Mouse (Mus musculus): ENCODE results near the gene Aimp1. TPM values are rescaled to one million over a fixed set of nuclear protein-coding genes. Genes with fewer than 3 reads are reported as not detected.

Gene Aimp1
- polyA plus RNA-seq, 1 experiment from 2014 or later, result 70.2 TPM

GRCm38 (mm10) chr3:132629601-132630239, 54.5 kb downstream of the Aimp1 start, which contains the start of gene Gimd1:
Gimd1 (plus strand) TSS chr3:132629820.
- H3K27ac ChIP-seq (ENCODE audit: low read length), result no peak within 1 kb of the TSS
- H3K27me3 ChIP-seq (ENCODE audit: control insufficient read depth, insufficient read depth, low read length), result no peaks in the 10 kb centered on the region
- no peaks in the 10 kb centered on the region for H3K36me3 ChIP-seq (ENCODE audit: control insufficient read depth, insufficient read depth, low read length)
- H3K4me3 ChIP-seq (replicated peaks; ENCODE audit: low read length), result no peak within 1 kb of the TSS
- no peaks in the 10 kb centered on the region for H3K9me3 ChIP-seq (replicated peaks; ENCODE audit: control insufficient read depth, low read length)
- H3K4me1 ChIP-seq (ENCODE audit: control insufficient read depth, insufficient read depth, low read length), result no peaks in the 10 kb centered on the region; the same call in 1 of the 2 replicates
- 75% methylated on average over 11 of the region's 11 CpGs for WGBS
- H3K4me2 ChIP-seq (ENCODE audit: low read depth, low read length), result no peak within 1 kb of the TSS
- no peak within 1 kb of the TSS for H3K9ac ChIP-seq (ENCODE audit: low read length)
- ATAC-seq (ENCODE audit: insufficient read depth, low FRiP score), result no peak

- WGBS, result 24% methylated on average over 8 of the region's 8 CpGs
Observed at GRCm38 (mm10) chr3:132628741-132629140, 55.4 kb downstream of the Aimp1 start.

More at GRCm38 (mm10) chr3:132628741-132629140, 55.4 kb downstream of the Aimp1 start:
- H3K4me2 ChIP-seq (ENCODE audit: low read depth, low read length), result no peak overlapping the region
- H3K4me1 ChIP-seq (ENCODE audit: control insufficient read depth, insufficient read depth, low read length), result no peaks in the 10 kb centered on the region; the same call in 1 of the 2 replicates
- no peak overlapping the region for H3K9ac ChIP-seq (ENCODE audit: low read length)
- ATAC-seq (ENCODE audit: insufficient read depth, low FRiP score), result no peak
- no peaks in the 10 kb centered on the region for H3K27me3 ChIP-seq (ENCODE audit: control insufficient read depth, insufficient read depth, low read length)
- no peaks in the 10 kb centered on the region for H3K9me3 ChIP-seq (replicated peaks; ENCODE audit: control insufficient read depth, low read length)
- no peak overlapping the region for H3K4me3 ChIP-seq (replicated peaks; ENCODE audit: low read length)
- no peak overlapping the region for H3K27ac ChIP-seq (ENCODE audit: low read length)
- no peaks in the 10 kb centered on the region for H3K36me3 ChIP-seq (ENCODE audit: control insufficient read depth, insufficient read depth, low read length)

Other genes starting within 250 kb of the Aimp1 start
- gene Gimd1, start 54.5 kb downstream of the Aimp1 start, polyA plus RNA-seq (2015; fragmentation: Nextera tagmentation; extraction: Ambion mirVana), result 1.1 and 3.1 TPM in 2 replicates
- 17.0 and 19.6 TPM in 2 replicates for gene Tbck, start 226 bp downstream of the Aimp1 start, polyA plus RNA-seq (2015; fragmentation: Nextera tagmentation; extraction: Ambion mirVana)